Comparison of ENCODE assay signal across 24 mouse cellular contexts in the genomic region with DNA sequence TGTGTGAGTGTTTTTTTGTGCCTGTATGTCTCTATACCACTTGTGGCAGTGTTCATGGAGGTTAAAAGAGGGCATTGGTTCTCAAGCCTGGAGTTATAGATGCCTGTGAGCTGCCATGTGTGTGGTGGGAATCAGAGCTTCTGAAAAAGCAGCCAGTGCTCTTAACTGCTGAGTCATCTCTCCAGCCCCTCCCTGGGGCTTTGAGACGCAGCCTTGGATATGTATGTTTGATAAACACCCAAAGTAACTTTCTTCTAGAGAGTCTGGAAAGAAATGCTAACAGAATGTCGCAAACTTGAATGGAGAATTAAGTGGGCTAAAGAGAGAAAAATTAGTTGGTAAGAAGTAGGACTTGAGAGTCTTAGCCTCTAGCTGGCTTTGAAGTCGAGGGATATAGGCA. TPM values are rescaled to one million over a fixed set of nuclear protein-coding genes. Genes with fewer than 3 reads are reported as not detected.
DNase-seq lines count a peak whose midpoint lies in the region; ATAC-seq and TF ChIP-seq lines count a peak whose summit lies in the region.
"Had no signal": no experiment of that assay in that cellular context is flagged by ENCODE, and none has a peak within 500 bp of the region (broad histone marks: within the 10 kb centered on the region; RNA-seq: fewer than 3 reads in every experiment).

No protein-coding gene starts in this region.

- TF ChIP-seq EP300 in liver, embryonic 14.5 days (IDR thresholded peaks at IDR 0.05; ENCODE audit: low read depth), result no peak

- no peaks in the 10 kb centered on the region for H3K27me3 ChIP-seq in liver, embryonic 14.5 days (ENCODE audit: control insufficient read depth, insufficient read depth, low read length)
- H3K27me3 ChIP-seq: embryonic facial prominence, embryonic 15.5 days; forebrain, embryonic 15.5 days; hindbrain, embryonic 15.5 days; limb, embryonic 13.5 days; megakaryocyte, embryonic 14.5 days had no signal

- H3K9me3 ChIP-seq in liver, embryonic 14.5 days (ENCODE audit: control insufficient read depth, low read length), result no peaks in the 10 kb centered on the region
- H3K9me3 ChIP-seq: embryonic facial prominence, embryonic 15.5 days; forebrain, embryonic 15.5 days; heart, embryonic 10.5 days; hindbrain, embryonic 15.5 days; limb, embryonic 13.5 days; megakaryocyte, embryonic 14.5 days had no signal

- no peaks in the 10 kb centered on the region for H3K4me1 ChIP-seq in liver, embryonic 14.5 days (replicated peaks; ENCODE audit: control insufficient read depth in 2 of 2, insufficient read depth in 2 of 2, low read length in 1 of 2)
- H3K4me1 ChIP-seq: embryonic facial prominence, embryonic 15.5 days; forebrain, embryonic 15.5 days; heart, embryonic 10.5 days; hindbrain, embryonic 15.5 days; limb, embryonic 13.5 days had no signal

- H3K27ac ChIP-seq in liver, embryonic 14.5 days, result no peak overlapping the region
- H3K27ac ChIP-seq: embryonic facial prominence, embryonic 15.5 days; forebrain, embryonic 15.5 days; heart, embryonic 10.5 days; hindbrain, embryonic 15.5 days; limb, embryonic 13.5 days had no signal

- peak; percentile 65 for DNase-seq in 3T3-L1 (ENCODE audit: low read depth, low spot score)
- DNase-seq in 416B (ENCODE audit: low read depth), result peak; percentile 36
- peak; percentile 43 for DNase-seq in c-Kit-negative CD71-positive TER-119-positive erythroid progenitor cells, embryonic 14.5 days (ENCODE audit: low read depth, low spot score)
- peak; percentile 14 to 62 (median 57) for DNase-seq in liver, embryonic 14.5 days (ENCODE audit: low read depth in 3 of 3, low spot score in 3 of 3)
- no peak for DNase-seq in adrenal gland, adult 18-20 months (ENCODE audit: low spot score in 2 of 2)
- DNase-seq in adrenal gland, postnatal 14 days, result no peak
- DNase-seq: adrenal gland, postnatal 36 days; cerebellum, adult 8-10 months; kidney, adult 2 months; kidney, postnatal 10 days; lung, adult 18-20 months; midbrain, embryonic 14.5 days; right cerebral cortex, adult 18-20 months; right cerebral cortex, postnatal 4 days; thymus, adult 2 months; thymus, postnatal 4 days had no signal

- 32% methylated on average over 3 of the region's 3 CpGs for WGBS in liver, embryonic 14.5 days (ENCODE audit: insufficient replicate concordance)

- TF ChIP-seq CTCF in liver, embryonic 14.5 days (IDR thresholded peaks at IDR 0.05; ENCODE audit: low read depth), result no peak

- no peak for ATAC-seq in liver, embryonic 14.5 days (ENCODE audit: insufficient read depth)
- ATAC-seq in erythroblast, adult 5-6 weeks (replicated peaks; ENCODE audit: low FRiP score, poor library complexity, severe bottlenecking), result no peak
- ATAC-seq: activated CD4-positive, CD25-positive, alpha-beta regulatory T cell, adult 4 months; forebrain, embryonic 15.5 days had no signal

- H3K36me3 ChIP-seq in liver, embryonic 14.5 days (replicated peaks; ENCODE audit: control insufficient read depth, insufficient read depth, low read depth), result no peaks in the 10 kb centered on the region
- H3K36me3 ChIP-seq: embryonic facial prominence, embryonic 15.5 days; forebrain, embryonic 15.5 days; heart, embryonic 10.5 days; hindbrain, embryonic 15.5 days; limb, embryonic 13.5 days had no signal

- no peak overlapping the region for H3K9ac ChIP-seq in liver, embryonic 14.5 days (replicated peaks)
- H3K9ac ChIP-seq: embryonic facial prominence, embryonic 15.5 days; forebrain, embryonic 15.5 days; hindbrain, embryonic 15.5 days; limb, embryonic 13.5 days had no signal

- no peak overlapping the region for H3K4me2 ChIP-seq in liver, embryonic 14.5 days (ENCODE audit: low read depth)
- H3K4me2 ChIP-seq: embryonic facial prominence, embryonic 15.5 days; forebrain, embryonic 15.5 days; hindbrain, embryonic 15.5 days; limb, embryonic 13.5 days had no signal

- no peak overlapping the region for H3K4me3 ChIP-seq in liver, embryonic 14.5 days (ENCODE audit: insufficient read depth in 1 of 2, low read depth in 2 of 2, low read length in 2 of 2)
- H3K4me3 ChIP-seq: embryonic facial prominence, embryonic 15.5 days; forebrain, embryonic 15.5 days; heart, embryonic 10.5 days; hindbrain, embryonic 15.5 days; limb, embryonic 13.5 days; megakaryocyte, embryonic 14.5 days had no signal

RNA-seq across cellular contexts. Expression of a gene that starts 34.7 kb away (rescaled TPM):
- polyA plus RNA-seq in liver, embryonic 14.5 days (2012; rRNA removed), result 1.2 and 1.6 TPM in 2 replicates
- polyA plus RNA-seq in liver, embryonic 14.5 days (2014; fragmentation: Nextera tagmentation; extraction: Ambion mirVana), result 0.88 and 1.4 TPM in 2 replicates
- total RNA-seq in adrenal gland, adult 18-20 months (2021), result 1 to 10 TPM in 1 of 2 experiments, under 1 TPM in 1; 0.93 to 3.2 TPM
- total RNA-seq in adrenal gland, postnatal 14 days (2021), result 0.93 and 6.8 TPM in 2 replicates
- total RNA-seq in erythroblast, adult 5-6 weeks (2015; ENCODE audit: low replicate concordance), result 24.0 and 31.1 TPM in 2 replicates
- total RNA-seq in erythroblast, adult 5-6 weeks (2017; ENCODE audit: low replicate concordance), result 3.1 and 17.4 TPM in 2 replicates

Comparison
In these comparisons a context has a peak if more than half of its experiments do, and no peak if none do; other contexts are left out.
1. DNase-seq: peak in 3T3-L1 (single experiment), 416B (single experiment), c-Kit-negative CD71-positive TER-119-positive erythroid progenitor cells, embryonic 14.5 days (single experiment) and liver, embryonic 14.5 days (3 of 3); none in adrenal gland, adult 18-20 months (0 of 2) and adrenal gland, postnatal 14 days (single experiment).